Mouse (Mus musculus): Measurements from ENCODE around the gene Trim41. TPM values are rescaled to one million over a fixed set of nuclear protein-coding genes. Genes with fewer than 3 reads are reported as not detected.
A peak's percentile ranks its signal among the peaks of the same experiment; 100 is the strongest.

The Trim41 gene
- polyA plus RNA-seq, 1 experiment, result 3.9 TPM

DNA sequence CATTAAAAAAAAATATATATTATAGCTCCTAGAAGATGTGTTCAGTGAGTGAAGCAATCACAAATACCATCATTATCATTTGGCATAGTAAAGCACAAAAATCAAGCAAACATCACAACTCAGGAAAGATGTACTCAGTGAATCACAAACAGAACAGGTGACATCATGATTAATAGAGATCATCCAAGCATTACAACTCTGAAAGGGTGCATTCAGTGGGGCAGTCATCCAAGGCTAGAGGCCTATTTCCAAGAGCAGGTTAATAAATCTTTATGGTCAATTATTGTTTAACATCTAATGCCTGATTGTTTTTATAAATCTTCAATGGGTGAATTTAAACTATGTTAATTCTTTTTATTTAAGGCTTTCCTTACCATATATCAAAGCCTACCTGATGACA lies 23.7 kb upstream of the Trim41 start:
- TF ChIP-seq TAL1 (IDR thresholded peaks at IDR 0.05; ENCODE audit: low read length) (no peak), GATA1 (IDR thresholded peaks at IDR 0.05; ENCODE audit: low read length) (no peak)

DNA sequence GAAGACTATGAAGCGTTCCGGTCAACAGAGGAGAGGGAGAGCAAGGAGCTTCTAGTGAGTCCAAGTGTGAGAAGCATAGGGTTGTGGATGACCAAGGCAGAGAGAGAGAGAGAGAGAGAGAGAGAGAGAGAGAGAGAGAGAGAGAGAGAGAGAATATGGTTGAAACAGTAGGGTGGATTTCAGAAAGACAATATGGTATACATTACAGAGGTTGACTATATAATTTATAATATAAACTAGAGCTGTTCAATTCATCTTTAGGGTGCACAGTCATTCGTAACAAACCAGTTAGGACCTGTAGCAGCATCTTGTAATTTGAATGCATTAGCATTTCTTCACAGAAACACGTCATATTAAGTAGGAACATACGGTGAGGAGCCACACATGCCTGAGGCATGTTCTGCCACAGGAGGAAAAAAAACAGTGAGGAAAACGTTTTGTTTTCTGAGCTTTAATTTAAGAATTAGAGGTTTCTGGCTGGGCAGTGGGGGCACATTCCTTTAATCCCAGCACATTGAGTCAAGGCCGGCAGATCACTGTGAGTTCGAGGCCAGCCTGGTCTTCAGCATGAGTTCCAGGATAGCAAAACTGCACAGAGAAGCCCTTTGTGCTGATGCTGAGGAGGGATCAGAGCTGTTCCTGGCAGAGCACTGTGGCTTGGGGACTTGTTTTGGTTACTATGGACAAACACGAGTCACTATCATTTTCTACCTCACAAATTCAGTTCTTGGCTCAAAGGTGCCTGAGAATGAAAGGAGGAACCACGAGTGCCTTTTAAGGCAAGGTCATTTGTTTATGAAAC lies 21.9 kb upstream of the Trim41 start:
- Histone ChIP-seq H3K9me3 (ENCODE audit: control insufficient read depth, low read length) (no peaks in the 10 kb centered on the region), H3K36me3 (ENCODE audit: control insufficient read depth) (no peaks in the 10 kb centered on the region), H3K27me3 (ENCODE audit: control insufficient read depth) (peaks cover 37% of the 10 kb centered on the region), H3K4me1 (ENCODE audit: control insufficient read depth) (peaks cover 29% of the 10 kb centered on the region), H3K4me3 (replicated peaks) (no peak overlapping the region)
- TF ChIP-seq GATA1 (IDR thresholded peaks at IDR 0.05; ENCODE audit: low read length) (no peak), TAL1 (IDR thresholded peaks at IDR 0.05; ENCODE audit: low read length) (no peak)

More for the DNA sequence above, 23.7 kb upstream of the Trim41 start:
- H3K27me3 ChIP-seq (ENCODE audit: control insufficient read depth), result peaks cover 33% of the 10 kb centered on the region
- peaks cover 21% of the 10 kb centered on the region for H3K4me1 ChIP-seq (ENCODE audit: control insufficient read depth)
- no peaks in the 10 kb centered on the region for H3K9me3 ChIP-seq (ENCODE audit: control insufficient read depth, low read length)
- H3K4me3 ChIP-seq (replicated peaks), result no peak overlapping the region
- H3K36me3 ChIP-seq (ENCODE audit: control insufficient read depth), result no peaks in the 10 kb centered on the region

- H3K4me1 ChIP-seq (ENCODE audit: control insufficient read depth), result peaks cover 36% of the 10 kb centered on the region
- peak overlapping the region; percentile 70 for H3K4me3 ChIP-seq (replicated peaks)
These were observed 21.1 kb upstream of the Trim41 start for GRCm38 (mm10) chr11:48838181-48838797.

DNA sequence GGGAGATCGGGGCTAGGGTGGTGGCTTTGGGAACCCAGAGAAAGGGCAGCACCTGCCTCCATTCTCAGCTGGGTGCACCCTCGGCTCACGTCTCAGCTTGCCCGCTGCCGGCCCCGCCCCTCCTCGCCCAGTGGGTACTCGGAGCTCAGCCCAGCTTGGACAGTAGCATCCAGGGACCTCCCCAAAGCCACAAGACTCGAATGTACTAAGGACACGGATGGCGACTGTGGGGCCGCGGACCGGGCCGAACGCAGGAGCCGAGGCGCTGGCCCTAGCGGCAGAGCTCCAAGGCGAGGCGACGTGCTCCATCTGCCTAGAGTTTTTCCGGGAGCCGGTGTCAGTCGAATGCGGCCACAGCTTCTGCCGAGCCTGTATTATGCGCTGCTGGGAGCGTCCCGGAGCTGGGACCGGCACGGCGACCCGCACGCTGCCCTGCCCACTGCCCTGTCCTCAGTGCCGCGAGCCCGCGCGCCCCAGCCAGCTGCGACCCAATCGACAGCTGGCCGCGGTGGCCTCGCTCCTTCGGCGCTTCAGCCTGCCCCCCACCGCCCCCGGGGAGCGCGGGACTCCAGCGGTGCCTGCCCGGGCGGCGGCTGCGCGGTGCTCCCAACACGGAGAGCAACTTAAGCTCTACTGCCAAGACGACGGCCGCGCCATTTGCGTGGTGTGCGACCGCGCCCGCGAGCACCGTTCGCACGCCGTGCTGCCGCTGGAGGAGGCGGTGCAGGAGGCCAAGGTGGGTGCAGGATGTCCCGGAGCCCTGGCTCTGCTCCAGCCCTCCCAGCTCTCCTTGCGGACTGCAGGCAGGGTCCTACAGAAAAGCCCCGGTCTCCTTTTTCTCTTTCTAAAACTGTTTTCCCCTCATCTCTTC lies 20.4 kb upstream of the Trim41 start:
- Histone ChIP-seq H3K9me3 (ENCODE audit: control insufficient read depth, low read length) (no peaks in the 10 kb centered on the region), H3K27me3 (ENCODE audit: control insufficient read depth) (peaks cover 37% of the 10 kb centered on the region), H3K4me1 (ENCODE audit: control insufficient read depth) (peaks cover 41% of the 10 kb centered on the region), H3K4me3 (replicated peaks) (peak overlapping the region; percentile 70), H3K36me3 (ENCODE audit: control insufficient read depth) (no peaks in the 10 kb centered on the region)
- TF ChIP-seq GATA1 (IDR thresholded peaks at IDR 0.05; ENCODE audit: low read length), result no peak
- no peak for TF ChIP-seq TAL1 (IDR thresholded peaks at IDR 0.05; ENCODE audit: low read length)

More at GRCm38 (mm10) chr11:48838181-48838797, 21.1 kb upstream of the Trim41 start:
- Histone ChIP-seq H3K9me3 (ENCODE audit: control insufficient read depth, low read length) (no peaks in the 10 kb centered on the region), H3K36me3 (ENCODE audit: control insufficient read depth) (no peaks in the 10 kb centered on the region), H3K27me3 (ENCODE audit: control insufficient read depth) (peaks cover 37% of the 10 kb centered on the region)
- TF ChIP-seq TAL1 (IDR thresholded peaks at IDR 0.05; ENCODE audit: low read length) (no peak), GATA1 (IDR thresholded peaks at IDR 0.05; ENCODE audit: low read length) (no peak)

GRCm38 (mm10) chr11:48836990-48837309 lies 19.8 kb upstream of the Trim41 start:
- H3K4me3 ChIP-seq (replicated peaks), result peak overlapping the region; percentile 70
- TF ChIP-seq TAL1 (IDR thresholded peaks at IDR 0.05; ENCODE audit: low read length) (no peak), GATA1 (IDR thresholded peaks at IDR 0.05; ENCODE audit: low read length) (no peak)

DNA sequence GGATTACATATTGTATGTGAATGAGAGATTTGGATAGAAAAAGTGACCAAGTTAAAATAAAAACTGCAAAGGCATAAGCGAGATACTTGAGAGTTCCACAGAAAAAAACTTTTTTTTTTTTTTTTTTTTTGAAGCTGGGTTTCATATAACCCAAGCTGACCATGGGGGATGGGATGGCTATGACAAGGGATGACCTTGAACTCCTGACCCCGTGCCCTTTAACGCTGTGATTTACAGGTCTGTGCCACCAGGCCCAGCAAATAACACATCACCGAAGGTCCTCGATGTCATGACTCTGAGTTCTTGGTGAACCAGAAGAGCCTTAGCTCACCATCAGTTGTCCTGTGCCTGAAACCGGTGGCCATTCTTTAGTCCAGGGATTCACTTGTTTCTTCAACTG lies 18.8 kb upstream of the Trim41 start:
- Histone ChIP-seq H3K36me3 (ENCODE audit: control insufficient read depth) (no peaks in the 10 kb centered on the region), H3K4me3 (replicated peaks) (no peak overlapping the region), H3K4me1 (ENCODE audit: control insufficient read depth) (peaks cover 41% of the 10 kb centered on the region), H3K9me3 (ENCODE audit: control insufficient read depth, low read length) (no peaks in the 10 kb centered on the region), H3K27me3 (ENCODE audit: control insufficient read depth) (peaks cover 37% of the 10 kb centered on the region)
- TF ChIP-seq TAL1 (IDR thresholded peaks at IDR 0.05; ENCODE audit: low read length), result no peak
- TF ChIP-seq GATA1 (IDR thresholded peaks at IDR 0.05; ENCODE audit: low read length), result no peak

More at GRCm38 (mm10) chr11:48836990-48837309, 19.8 kb upstream of the Trim41 start:
- H3K27me3 ChIP-seq (ENCODE audit: control insufficient read depth), result peaks cover 37% of the 10 kb centered on the region
- peaks cover 41% of the 10 kb centered on the region for H3K4me1 ChIP-seq (ENCODE audit: control insufficient read depth)
- no peaks in the 10 kb centered on the region for H3K36me3 ChIP-seq (ENCODE audit: control insufficient read depth)
- no peaks in the 10 kb centered on the region for H3K9me3 ChIP-seq (ENCODE audit: control insufficient read depth, low read length)

DNA sequence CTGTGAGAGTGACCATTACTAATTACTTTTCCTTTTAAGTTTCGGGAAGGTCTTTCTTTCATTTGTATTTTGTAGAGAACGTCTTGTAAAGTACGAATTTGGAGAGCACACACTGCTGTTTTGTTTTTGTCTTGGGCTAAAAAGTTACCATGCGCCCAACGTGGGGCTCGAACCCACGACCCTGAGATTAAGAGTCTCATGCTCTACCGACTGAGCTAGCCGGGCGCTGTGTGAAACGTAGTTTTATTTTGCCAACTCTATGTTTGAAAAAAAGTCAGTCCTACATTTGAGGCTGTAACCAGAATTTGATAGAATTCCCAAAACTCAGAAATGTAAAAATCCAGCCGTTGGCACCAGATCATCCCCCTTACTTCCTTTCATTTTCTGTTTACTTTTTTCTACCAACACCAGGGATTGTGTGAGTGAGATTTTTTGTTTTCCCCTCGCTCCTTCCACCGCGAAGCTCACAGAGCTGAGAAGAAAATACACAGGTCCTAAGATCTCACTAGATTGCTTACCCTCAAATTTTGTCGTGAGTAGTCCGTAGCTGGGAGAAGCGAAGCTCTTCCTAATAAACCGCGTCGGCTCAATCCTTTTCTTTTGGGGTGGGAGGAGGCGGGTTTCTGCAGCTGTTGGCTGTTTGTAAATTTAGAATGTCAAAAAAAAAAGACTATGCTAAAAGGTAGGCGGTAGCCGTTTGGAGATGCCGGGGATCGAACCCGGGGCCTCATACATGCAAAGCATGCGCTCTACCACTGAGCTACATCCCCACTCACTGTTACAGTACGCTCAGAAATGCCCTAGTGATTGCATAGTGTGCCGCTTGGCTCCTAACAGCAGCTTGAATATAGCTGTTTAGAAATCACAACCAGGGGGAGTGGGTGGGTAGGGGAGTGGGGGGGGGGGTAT lies 16.8 kb upstream of the Trim41 start:
- Histone ChIP-seq H3K4me3 (replicated peaks) (peak overlapping the region; percentile 66), H3K36me3 (ENCODE audit: control insufficient read depth) (no peaks in the 10 kb centered on the region), H3K9me3 (ENCODE audit: control insufficient read depth, low read length) (no peaks in the 10 kb centered on the region), H3K4me1 (ENCODE audit: control insufficient read depth) (peaks cover 41% of the 10 kb centered on the region), H3K27me3 (ENCODE audit: control insufficient read depth) (peaks cover 33% of the 10 kb centered on the region)
- TF ChIP-seq GATA1 (IDR thresholded peaks at IDR 0.05; ENCODE audit: low read length) (no peak), TAL1 (IDR thresholded peaks at IDR 0.05; ENCODE audit: low read length) (no peak)

DNA sequence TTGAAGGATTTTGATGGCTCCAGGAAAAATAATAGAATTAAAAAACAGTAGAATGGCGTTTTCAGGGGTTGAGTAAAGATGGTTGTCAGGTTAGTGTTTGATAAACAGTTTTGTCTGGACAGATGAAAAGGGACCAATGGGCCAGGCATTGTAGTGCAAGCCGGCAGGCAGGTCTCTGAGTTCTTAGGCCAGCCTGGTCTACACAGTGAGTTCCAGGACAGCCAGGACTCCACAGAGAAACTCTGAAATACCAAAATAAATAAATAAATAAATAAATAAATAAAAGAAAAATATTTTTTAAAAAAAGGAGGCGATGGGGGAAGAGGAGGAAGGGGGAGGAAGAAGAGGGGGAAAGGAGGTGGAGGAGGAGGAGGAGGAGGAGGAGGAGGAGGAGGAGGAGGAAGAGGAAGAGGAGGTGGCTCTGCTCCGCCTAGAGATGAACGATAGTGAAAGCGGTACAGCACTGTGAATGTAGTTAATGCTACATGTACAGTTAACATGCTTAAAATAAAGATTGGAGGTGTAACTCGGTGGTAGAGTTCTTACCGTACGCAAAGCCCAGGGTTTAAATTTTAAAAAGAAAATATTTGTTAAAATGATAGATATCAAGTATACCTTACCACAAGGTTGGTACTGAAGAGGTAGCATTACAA lies 16.1 kb upstream of the Trim41 start:
- peak overlapping the region; percentile 66 for H3K4me3 ChIP-seq (replicated peaks)
- H3K36me3 ChIP-seq (ENCODE audit: control insufficient read depth), result no peaks in the 10 kb centered on the region
- peaks cover 38% of the 10 kb centered on the region for H3K4me1 ChIP-seq (ENCODE audit: control insufficient read depth)
- TF ChIP-seq TAL1 (IDR thresholded peaks at IDR 0.05; ENCODE audit: low read length) (no peak), GATA1 (IDR thresholded peaks at IDR 0.05; ENCODE audit: low read length) (no peak)
- H3K27me3 ChIP-seq (ENCODE audit: control insufficient read depth), result peaks cover 28% of the 10 kb centered on the region
- H3K9me3 ChIP-seq (ENCODE audit: control insufficient read depth, low read length), result peaks cover 2% of the 10 kb centered on the region; the same call in 1 of the 2 replicates

All from erythroblast, embryonic 14.5 days (primary cell).